Mouse (Mus musculus) spleen, postnatal 0 days (tissue): ENCODE measurements around the gene 1810046K07Rik. TPM values are rescaled to one million over a fixed set of nuclear protein-coding genes. Genes with fewer than 3 reads are reported as not detected.

Experiments used
- polyA plus RNA-seq: library from polyadenylated mRNA; unstranded; fragments of >200 nt; fragmentation: Nextera tagmentation; extraction: Ambion mirVana; gene quantifications from 2 replicates; pipeline ENCODE4 v1.2.1, GENCODE M21; 2015

The 1810046K07Rik gene
- polyA plus RNA-seq = 0.12 and 0.19 TPM in 2 replicates

GRCm38 (mm10) chr9:51328731-51329130 is at the start of gene 1810046K07Rik:
Gene 1810046K07Rik, minus strand, starts transcription at chr9:51328917.

GRCm38 (mm10) chr9:51278500-51279381 is 50.0 kb downstream of the 1810046K07Rik start, which contains the start of gene Colca2:
Gene Colca2, minus strand, starts transcription at chr9:51278569.

Other genes with a start within 250 kb of the 1810046K07Rik start
- gene 4833427G06Rik, start 226.8 kb downstream of the 1810046K07Rik start, polyA plus RNA-seq = not detected in 2 replicates
- gene Gm32742, start 163.4 kb downstream of the 1810046K07Rik start, polyA plus RNA-seq = 0.01 and 0.04 TPM in 2 replicates
- 6.2 and 7.7 TPM in 2 replicates for gene Pou2af1, start 115.2 kb downstream of the 1810046K07Rik start, polyA plus RNA-seq
- gene Colca2, start 50.3 kb downstream of the 1810046K07Rik start, polyA plus RNA-seq = 1.4 and 1.7 TPM in 2 replicates